Mouse (Mus musculus) heart, postnatal 0 days (tissue): ENCODE measurements around the gene Fam129c.
A peak's percentile ranks its signal among the peaks of the same experiment; 100 is the strongest.

Experiments
- CTCF ChIP-seq: IDR thresholded peaks from 2 replicates; pipeline ENCODE4 v1.5.1; 2016; ENCODE audit warnings: antibody characterized with exemption, control low read depth, low read depth
- EP300 ChIP-seq: IDR thresholded peaks from 2 replicates; pipeline ENCODE4 v1.6.1; 2016; ENCODE audit warnings: antibody characterized with exemption, low read depth

DNA sequence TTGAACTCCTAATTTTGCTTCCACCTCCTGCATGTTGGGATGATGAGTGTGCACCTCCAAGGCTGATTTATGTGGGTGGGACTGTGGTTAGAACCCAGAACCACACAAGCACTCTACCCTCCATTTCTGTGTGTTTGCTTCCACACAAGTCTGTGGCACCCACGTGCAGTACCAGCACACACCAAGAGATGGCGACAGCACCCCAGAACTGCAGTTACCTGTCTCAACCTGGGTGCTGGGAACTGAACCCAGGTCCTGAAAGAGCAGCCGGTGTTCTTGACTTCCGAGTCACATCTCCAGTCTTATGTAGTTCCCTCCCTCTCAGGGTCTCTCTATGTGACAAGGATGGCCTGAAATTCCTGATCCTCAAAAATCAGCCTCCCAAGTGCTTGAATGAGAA lies 33.5 kb upstream of the Fam129c start:
- TF ChIP-seq EP300: no peak
- TF ChIP-seq CTCF: 0 out of 2 replicates have a peak, but pooled peaks have one; percentile 9
